Mouse (Mus musculus) midbrain, embryonic 14.5 days (tissue): ENCODE measurements at regions not wholly inside any gene's neighbourhood (a gene's known extent, or its start where the extent isn't known, plus 50 kb on each side); places are given as distances from the start of the nearest gene placed in this dataset.

Experiments used
- ATAC-seq: fragments of 200-750 bp; cut with Nextera tagmentation; 2 replicates; pipeline ENCODE4 v1.8.0; 2017; ENCODE audit warnings: moderate number of reproducible peaks, moderate library complexity; ENCODE audit not compliant: low FRiP score, low TSS enrichment
- DNase-seq: peaks from one replicate; pipeline ENCODE4 v3.0.0-alpha.2; 2015
- H3K27ac ChIP-seq: fragments of 300-500 bp; sonication (generic); replicated peaks from 2 replicates; pipeline ENCODE4 v1.5.1; 2014; ENCODE audit warnings: mild to moderate bottlenecking, low read depth, low read length, moderate library complexity
- H3K27me3 ChIP-seq: fragments of 300-500 bp; sonication (generic); 2 replicates; pipeline ENCODE4 v1.6.1; 2014; ENCODE audit warnings: low read length, control low read depth, mixed read lengths; ENCODE audit not compliant: control insufficient read depth, insufficient read depth
- H3K36me3 ChIP-seq: fragments of 300-500 bp; sonication (generic); 2 replicates; pipeline ENCODE4 v1.6.1; 2014; ENCODE audit warnings: low read length, control low read depth; ENCODE audit not compliant: control insufficient read depth, insufficient read depth
- H3K4me1 ChIP-seq: fragments of 300-500 bp; sonication (generic); 2 replicates; pipeline ENCODE4 v1.6.1; 2014; ENCODE audit warnings: mild to moderate bottlenecking, antibody characterized with exemption, low read length, control low read depth; ENCODE audit not compliant: control insufficient read depth, insufficient read depth
- H3K4me2 ChIP-seq: fragments of 300-500 bp; sonication (generic); 2 replicates; pipeline ENCODE4 v1.6.1; 2014; ENCODE audit warnings: mild to moderate bottlenecking, low read length, moderate library complexity
- H3K4me3 ChIP-seq: fragments of 300-500 bp; sonication (generic); replicated peaks from 2 replicates; pipeline ENCODE4 v1.5.1; 2014; ENCODE audit warnings: low read depth, low read length
- H3K9ac ChIP-seq: fragments of 300-500 bp; sonication (generic); replicated peaks from 2 replicates; pipeline ENCODE4 v1.6.1; 2014; ENCODE audit warnings: mild to moderate bottlenecking, low read length, moderate library complexity
- H3K9me3 ChIP-seq: fragments of 300-500 bp; sonication (generic); 2 replicates; pipeline ENCODE4 v1.6.1; 2016; ENCODE audit warnings: low read length, control low read depth, mixed read lengths; ENCODE audit not compliant: control insufficient read depth
- WGBS: fragments of 180-500 bp; shearing (Covaris S2); extraction: QIAGEN DNeasy Blood & Tissue Kit; methylation state at CpG from one replicate; pipeline ENCODE4 v1.1.7; 2014; 5-methylcytosine and 5-hydroxymethylcytosine counted together

DNA sequence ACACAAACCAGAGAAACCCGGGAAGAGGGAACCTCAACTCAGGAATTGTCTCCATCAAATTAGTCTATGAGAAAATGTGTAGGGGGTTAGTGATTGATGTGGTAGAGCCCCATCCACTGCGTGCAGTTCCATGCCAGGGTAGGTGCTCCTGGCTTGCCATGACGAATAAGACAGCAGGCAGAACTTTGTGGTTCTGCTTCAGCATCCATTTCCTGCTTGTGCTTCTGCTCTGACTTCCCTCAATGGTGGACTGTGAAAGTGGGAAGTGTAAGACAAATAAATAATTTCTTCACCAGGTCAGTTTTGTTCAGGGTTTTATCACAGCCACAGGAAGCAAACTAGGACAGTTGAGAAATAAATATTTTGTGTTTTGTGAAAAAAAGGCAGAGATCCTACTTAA lies 150.9 kb upstream of the Pdcd1 start:
- ATAC-seq (no peak), DNase-seq (no peak)
- Histone ChIP-seq H3K9me3 (no peaks in the 10 kb centered on the region), H3K27me3 (no peaks in the 10 kb centered on the region), H3K4me1 (no peaks in the 10 kb centered on the region), H3K4me2 (no peak overlapping the region), H3K36me3 (no peaks in the 10 kb centered on the region), H3K9ac (no peak overlapping the region), H3K27ac (no peak overlapping the region), H3K4me3 (no peak overlapping the region)
- WGBS = 96% methylated on average over 3 of the region's 3 CpGs

DNA sequence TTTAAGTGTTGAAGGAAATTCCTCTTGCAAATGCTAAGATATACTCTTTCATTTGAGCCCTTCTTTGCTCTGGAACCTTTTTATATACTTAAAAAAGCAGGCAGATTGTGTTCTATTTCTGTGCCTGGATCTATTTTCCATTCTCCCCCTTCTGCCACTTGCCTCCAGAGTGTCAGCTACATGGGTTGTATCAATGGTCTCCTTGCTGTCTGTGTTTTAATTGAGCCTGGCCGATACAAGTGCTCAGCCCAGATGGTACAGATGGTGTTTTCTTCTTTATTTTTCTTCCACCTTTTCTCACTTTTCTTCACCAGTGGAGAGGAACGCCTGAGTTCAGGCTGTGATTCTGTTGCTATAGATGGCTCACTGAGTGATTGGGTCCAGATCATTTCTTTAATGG lies 131.5 kb upstream of the Pdcd1 start:
- Histone ChIP-seq H3K4me2 (no peak overlapping the region), H3K9me3 (no peaks in the 10 kb centered on the region), H3K4me1 (no peaks in the 10 kb centered on the region), H3K9ac (no peak overlapping the region), H3K36me3 (no peaks in the 10 kb centered on the region), H3K27me3 (no peaks in the 10 kb centered on the region), H3K27ac (no peak overlapping the region), H3K4me3 (no peak overlapping the region)
- 89% methylated on average over 2 of the region's 2 CpGs for WGBS
- DNase-seq = no peak
- ATAC-seq = no peak

DNA sequence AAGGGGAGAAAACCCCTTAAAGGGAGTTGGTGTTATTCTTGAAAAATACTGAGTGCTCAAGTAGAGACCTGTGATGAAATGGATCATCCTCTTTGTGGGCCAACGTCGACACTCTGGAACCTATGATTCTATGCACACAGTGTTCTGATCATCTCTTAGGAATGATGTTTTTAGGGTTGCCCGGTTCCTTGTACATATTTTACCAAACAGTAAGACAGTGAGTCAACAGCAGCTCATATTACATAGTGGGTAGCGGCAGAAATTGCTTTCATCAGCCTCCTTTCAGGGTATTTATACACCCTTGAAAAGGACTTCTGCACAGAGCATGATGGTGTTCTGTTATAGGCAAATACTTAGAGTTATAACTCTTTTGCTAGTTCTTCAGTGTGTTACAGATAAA lies 97.6 kb upstream of the Pdcd1 start:
- Histone ChIP-seq H3K4me3 (no peak overlapping the region), H3K9ac (no peak overlapping the region), H3K4me1 (no peaks in the 10 kb centered on the region), H3K9me3 (no peaks in the 10 kb centered on the region), H3K36me3 (no peaks in the 10 kb centered on the region), H3K27me3 (no peaks in the 10 kb centered on the region), H3K4me2 (no peak overlapping the region), H3K27ac (no peak overlapping the region)
- 95% methylated on average over 4 of the region's 4 CpGs for WGBS
- ATAC-seq (no peak), DNase-seq (no peak)

DNA sequence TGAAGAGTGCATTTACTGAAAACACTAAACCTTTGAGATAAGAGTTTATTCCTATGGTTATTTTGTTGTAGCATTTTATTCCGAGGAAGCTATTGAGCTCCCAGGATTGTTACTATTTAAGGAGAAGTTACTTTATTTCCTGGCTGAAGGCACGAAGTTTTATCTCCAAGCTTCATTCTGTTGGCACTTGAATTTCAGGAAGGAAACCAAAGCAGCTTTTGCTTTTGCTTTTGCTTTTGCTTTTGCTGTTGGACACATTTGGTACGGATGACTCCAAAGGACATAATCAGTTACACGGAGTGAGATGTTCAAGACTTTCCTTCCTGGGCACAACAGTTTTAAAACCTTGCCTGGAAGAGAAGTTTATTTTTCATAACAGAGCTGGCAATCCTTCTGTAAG lies 94.7 kb upstream of the Pdcd1 start:
- Histone ChIP-seq H3K4me2 (no peak overlapping the region), H3K9me3 (no peaks in the 10 kb centered on the region), H3K27me3 (no peaks in the 10 kb centered on the region), H3K4me1 (no peaks in the 10 kb centered on the region), H3K36me3 (no peaks in the 10 kb centered on the region), H3K27ac (no peak overlapping the region), H3K9ac (no peak overlapping the region), H3K4me3 (no peak overlapping the region)
- WGBS = 85% methylated on average over 4 of the region's 4 CpGs
- DNase-seq (no peak), ATAC-seq (no peak)

DNA sequence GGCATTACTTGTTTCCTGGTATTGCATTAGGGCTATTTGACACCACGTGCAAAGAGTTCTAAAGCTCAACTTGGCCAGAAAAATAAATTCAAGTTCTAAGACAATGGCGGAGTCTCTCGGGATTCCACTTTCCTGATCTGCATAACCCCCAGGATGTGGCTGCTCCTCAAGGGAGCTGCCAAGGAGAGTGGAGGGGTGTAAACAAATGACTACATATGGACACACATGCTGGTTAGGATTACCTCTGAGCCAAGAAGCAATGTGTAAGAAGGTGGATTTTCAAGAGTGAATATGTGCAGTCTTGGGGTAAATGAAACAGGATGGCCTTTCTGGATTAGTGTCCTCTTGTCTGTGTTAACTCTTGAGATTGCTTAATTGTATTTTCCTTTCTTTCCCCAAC lies 88.2 kb upstream of the Pdcd1 start:
- Histone ChIP-seq H3K27ac (no peak overlapping the region), H3K36me3 (no peaks in the 10 kb centered on the region), H3K9me3 (no peaks in the 10 kb centered on the region), H3K4me2 (no peak overlapping the region), H3K4me1 (no peaks in the 10 kb centered on the region), H3K9ac (no peak overlapping the region), H3K4me3 (no peak overlapping the region), H3K27me3 (no peaks in the 10 kb centered on the region)
- ATAC-seq = no peak
- no peak for DNase-seq
- 66% methylated on average over 3 of the region's 3 CpGs for WGBS

DNA sequence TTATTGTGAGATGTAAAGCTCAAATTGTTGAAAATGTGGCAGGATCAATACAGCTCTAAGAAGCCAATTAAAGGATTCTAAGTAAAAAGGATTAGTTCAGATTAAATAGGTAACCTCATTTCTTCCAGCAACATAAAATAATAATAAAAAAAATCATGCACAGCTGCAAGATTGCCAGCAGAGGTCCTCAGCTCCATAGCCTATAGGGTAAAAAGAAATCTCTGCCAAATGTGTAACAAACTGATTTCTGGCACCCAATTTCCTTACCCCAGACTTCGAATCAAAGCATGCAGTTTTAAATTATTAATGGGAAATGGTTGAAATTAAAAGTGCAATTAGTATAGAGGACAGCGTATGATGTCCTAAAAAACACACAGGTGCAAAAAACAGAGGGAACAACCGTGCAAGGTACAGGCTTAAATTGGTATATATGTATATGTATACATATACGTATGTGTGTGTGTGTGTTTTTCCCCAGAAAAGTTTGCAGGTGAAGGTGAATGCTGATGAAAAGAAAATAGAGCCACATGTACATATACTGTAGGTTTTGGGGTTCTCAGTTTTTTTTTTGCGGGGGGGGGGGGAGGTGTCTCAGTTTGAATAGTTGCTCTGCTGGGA lies 87.2 kb upstream of the Pdcd1 start:
- Histone ChIP-seq H3K9me3 (no peaks in the 10 kb centered on the region), H3K27ac (no peak overlapping the region), H3K27me3 (no peaks in the 10 kb centered on the region), H3K4me2 (no peak overlapping the region), H3K4me1 (no peaks in the 10 kb centered on the region), H3K9ac (no peak overlapping the region), H3K4me3 (no peak overlapping the region), H3K36me3 (no peaks in the 10 kb centered on the region)
- ATAC-seq (peak; percentile 50; the same call in 1 of the 2 replicates), DNase-seq (peak; percentile 78)
- 76% methylated on average over 5 of the region's 5 CpGs for WGBS

DNA sequence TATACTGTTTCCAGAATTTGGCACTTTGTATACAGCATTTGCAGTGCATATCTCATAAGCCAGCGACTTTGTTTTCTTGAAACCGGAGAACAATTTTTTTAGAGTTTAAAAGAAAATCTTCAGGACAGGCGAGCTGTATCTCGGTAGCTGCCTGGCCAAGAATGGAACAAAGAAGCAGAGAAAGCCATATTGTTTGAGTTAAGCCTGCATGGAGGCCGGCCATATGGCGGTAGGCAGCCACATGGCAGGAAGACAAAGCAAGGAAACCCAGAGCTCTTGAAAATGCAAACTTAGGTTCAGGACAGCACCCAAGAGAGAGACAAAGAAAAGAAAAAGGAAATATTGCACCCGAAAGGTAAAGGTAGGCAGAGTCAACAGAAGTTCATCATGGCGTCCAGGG lies 84.4 kb upstream of the Pdcd1 start:
- H3K9me3 ChIP-seq = no peaks in the 10 kb centered on the region
- no peak for ATAC-seq
- H3K36me3 ChIP-seq = no peaks in the 10 kb centered on the region
- 75% methylated on average over 8 of the region's 8 CpGs for WGBS
- no peaks in the 10 kb centered on the region for H3K27me3 ChIP-seq
- H3K9ac ChIP-seq = no peak overlapping the region
- no peak overlapping the region for H3K4me2 ChIP-seq
- H3K27ac ChIP-seq = no peak overlapping the region
- no peak overlapping the region for H3K4me3 ChIP-seq
- DNase-seq = no peak
- H3K4me1 ChIP-seq = no peaks in the 10 kb centered on the region
